Mouse (Mus musculus): ENCODE data around the gene Gm10570.

DNA sequence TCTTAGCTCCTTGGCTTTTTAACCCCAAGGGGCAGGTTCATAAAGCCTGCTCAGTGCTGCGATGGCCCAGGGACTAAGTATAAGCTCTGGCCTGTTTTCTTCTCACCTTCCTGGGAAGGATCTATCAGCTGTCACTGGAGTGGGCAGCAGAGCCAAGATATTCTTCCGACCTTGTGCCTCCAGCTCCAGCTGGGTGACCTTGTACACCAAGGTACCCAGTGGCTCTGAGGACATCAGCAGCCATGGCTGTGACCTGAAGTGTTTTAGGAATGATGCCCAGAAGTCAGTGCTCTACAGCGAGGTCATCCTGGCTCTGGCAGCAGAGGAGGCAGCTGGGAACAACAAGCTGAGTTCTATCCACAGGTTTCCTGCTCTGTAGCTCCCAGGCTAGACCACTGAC, 4.1 kb upstream of the Gm10570 start:
- TF ChIP-seq CTCF (IDR thresholded peaks at IDR 0.05) (no peak), EP300 (IDR thresholded peaks at IDR 0.05) (no peak)
